Mouse (Mus musculus) forebrain, embryonic 15.5 days (tissue): Measurements from ENCODE around the gene Ager. TPM values are rescaled to one million over a fixed set of nuclear protein-coding genes. Genes with fewer than 3 reads are reported as not detected.
A peak's percentile ranks its signal among the peaks of the same experiment; 100 is the strongest.

Experiments
- ATAC-seq: fragments of 200-750 bp; cut with Nextera tagmentation; replicated peaks from 2 replicates; pipeline ENCODE4 v1.8.0; 2017; ENCODE audit warnings: mild to moderate bottlenecking, moderate TSS enrichment, moderate library complexity
- H3K27ac ChIP-seq: fragments of 300-500 bp; sonication (generic); replicated peaks from 2 replicates; pipeline ENCODE4 v1.5.1; 2015; ENCODE audit warnings: mild to moderate bottlenecking, inconsistent platforms
- H3K27me3 ChIP-seq: fragments of 300-500 bp; sonication (generic); 2 replicates; pipeline ENCODE4 v1.6.1; 2015; ENCODE audit warnings: inconsistent platforms
- H3K36me3 ChIP-seq: fragments of 300-500 bp; sonication (generic); 2 replicates; pipeline ENCODE4 v1.6.1; 2015; ENCODE audit warnings: mild to moderate bottlenecking, inconsistent platforms
- H3K4me1 ChIP-seq: fragments of 300-500 bp; sonication (generic); 2 replicates; pipeline ENCODE4 v1.6.1; 2015; ENCODE audit warnings: inconsistent platforms
- H3K4me2 ChIP-seq: fragments of 300-500 bp; sonication (generic); replicated peaks from 2 replicates; pipeline ENCODE4 v1.6.1; 2015; ENCODE audit warnings: mild to moderate bottlenecking, inconsistent platforms
- H3K4me3 ChIP-seq: fragments of 300-500 bp; sonication (generic); 2 replicates; pipeline ENCODE4 v1.5.1; 2015; ENCODE audit warnings: mild to moderate bottlenecking, inconsistent platforms
- H3K9ac ChIP-seq: fragments of 300-500 bp; sonication (generic); replicated peaks from 2 replicates; pipeline ENCODE4 v1.6.1; 2015; ENCODE audit warnings: mild to moderate bottlenecking, inconsistent platforms
- H3K9me3 ChIP-seq: fragments of 300-500 bp; sonication (generic); 2 replicates; pipeline ENCODE4 v1.6.1; 2016; ENCODE audit warnings: inconsistent platforms
- WGBS: fragments of 180-500 bp; shearing (Covaris S2); methylation state at CpG from one replicate; pipeline ENCODE4 v1.1.7; 2015; ENCODE audit warnings: mixed read lengths; 5-methylcytosine and 5-hydroxymethylcytosine counted together
- polyA plus RNA-seq: library from polyadenylated mRNA; unstranded; fragments of >200 nt; fragmentation: Nextera tagmentation; extraction: Ambion mirVana; gene quantifications from 2 replicates; pipeline ENCODE4 v1.2.1, GENCODE M21; 2015

Ager gene
- 1.8 TPM in 2 replicates for polyA plus RNA-seq

- Histone ChIP-seq H3K9ac (peak within 1 kb of the TSS; percentile 24; the same call in 1 of the 2 replicates), H3K4me2 (no peak within 1 kb of the TSS), H3K36me3 (peaks cover 28% of the 10 kb centered on the region), H3K4me3 (no peak within 1 kb of the TSS), H3K27me3 (no peaks in the 10 kb centered on the region), H3K9me3 (no peaks in the 10 kb centered on the region), H3K4me1 (peaks cover 42% of the 10 kb centered on the region), H3K27ac (no peak within 1 kb of the TSS)
- ATAC-seq, result no peak
- 23% methylated on average over 6 of the region's 6 CpGs for WGBS
Measured at GRCm38 (mm10) chr17:34597566-34598095, at the start of gene Ager. Gene Ager, plus strand, starts transcription at chr17:34597862.

- 92% methylated on average over 3 of the region's 3 CpGs for WGBS
- ATAC-seq, result no peak
Measured at GRCm38 (mm10) chr17:34549156-34549555, 48.5 kb upstream of the Ager start.

GRCm38 (mm10) chr17:34549843-34550242 lies 47.8 kb upstream of the Ager start:
- Histone ChIP-seq H3K4me3 (no peak overlapping the region), H3K27ac (no peak overlapping the region), H3K9me3 (no peaks in the 10 kb centered on the region), H3K4me2 (no peak overlapping the region), H3K36me3 (no peaks in the 10 kb centered on the region), H3K9ac (no peak overlapping the region), H3K4me1 (no peaks in the 10 kb centered on the region), H3K27me3 (no peaks in the 10 kb centered on the region)
- WGBS, result 83% methylated on average over 2 of the region's 2 CpGs
- no peak for ATAC-seq

More at GRCm38 (mm10) chr17:34549156-34549555, 48.5 kb upstream of the Ager start:
- Histone ChIP-seq H3K4me1 (no peaks in the 10 kb centered on the region), H3K27me3 (no peaks in the 10 kb centered on the region), H3K36me3 (no peaks in the 10 kb centered on the region), H3K9me3 (no peaks in the 10 kb centered on the region), H3K9ac (no peak overlapping the region), H3K27ac (no peak overlapping the region), H3K4me2 (no peak overlapping the region), H3K4me3 (no peak overlapping the region)

GRCm38 (mm10) chr17:34555483-34555882 lies 42.2 kb upstream of the Ager start:
- H3K9me3 ChIP-seq, result no peaks in the 10 kb centered on the region
- WGBS, result 23% methylated on average over 5 of the region's 5 CpGs
- no peak for ATAC-seq

GRCm38 (mm10) chr17:34556406-34556805 lies 41.3 kb upstream of the Ager start:
- H3K36me3 ChIP-seq, result no peaks in the 10 kb centered on the region
- 84% methylated on average over 8 of the region's 8 CpGs for WGBS
- no peaks in the 10 kb centered on the region for H3K9me3 ChIP-seq
- no peaks in the 10 kb centered on the region for H3K4me1 ChIP-seq
- H3K4me3 ChIP-seq, result no peak overlapping the region
- no peak overlapping the region for H3K4me2 ChIP-seq
- H3K27ac ChIP-seq, result no peak overlapping the region
- no peaks in the 10 kb centered on the region for H3K27me3 ChIP-seq
- H3K9ac ChIP-seq, result no peak overlapping the region
- no peak for ATAC-seq

More at GRCm38 (mm10) chr17:34555483-34555882, 42.2 kb upstream of the Ager start:
- Histone ChIP-seq H3K27ac (no peak overlapping the region), H3K27me3 (no peaks in the 10 kb centered on the region), H3K4me2 (no peak overlapping the region), H3K4me1 (no peaks in the 10 kb centered on the region), H3K4me3 (no peak overlapping the region), H3K36me3 (no peaks in the 10 kb centered on the region), H3K9ac (no peak overlapping the region)

GRCm38 (mm10) chr17:34557411-34557810 lies 40.3 kb upstream of the Ager start:
- no peak for ATAC-seq
- no peak overlapping the region for H3K9ac ChIP-seq
- H3K4me1 ChIP-seq, result no peaks in the 10 kb centered on the region
- H3K27ac ChIP-seq, result no peak overlapping the region
- no peaks in the 10 kb centered on the region for H3K27me3 ChIP-seq
- H3K4me3 ChIP-seq, result no peak overlapping the region
- 79% methylated on average over 11 of the region's 11 CpGs for WGBS
- no peak overlapping the region for H3K4me2 ChIP-seq
- no peaks in the 10 kb centered on the region for H3K9me3 ChIP-seq
- no peaks in the 10 kb centered on the region for H3K36me3 ChIP-seq

GRCm38 (mm10) chr17:34559116-34559515 lies 38.5 kb upstream of the Ager start:
- no peak for ATAC-seq
- H3K27ac ChIP-seq, result no peak overlapping the region
- H3K4me1 ChIP-seq, result no peaks in the 10 kb centered on the region
- no peaks in the 10 kb centered on the region for H3K27me3 ChIP-seq
- H3K4me2 ChIP-seq, result no peak overlapping the region
- H3K9ac ChIP-seq, result no peak overlapping the region
- no peak overlapping the region for H3K4me3 ChIP-seq
- H3K36me3 ChIP-seq, result no peaks in the 10 kb centered on the region
- H3K9me3 ChIP-seq, result no peaks in the 10 kb centered on the region
- 87% methylated on average over 7 of the region's 7 CpGs for WGBS

GRCm38 (mm10) chr17:34559895-34560294 lies 37.8 kb upstream of the Ager start:
- H3K4me2 ChIP-seq, result no peak overlapping the region
- H3K27me3 ChIP-seq, result no peaks in the 10 kb centered on the region
- no peak overlapping the region for H3K4me3 ChIP-seq
- no peak overlapping the region for H3K27ac ChIP-seq
- H3K9me3 ChIP-seq, result no peaks in the 10 kb centered on the region
- WGBS, result 33% methylated on average over 15 of the region's 15 CpGs
- no peaks in the 10 kb centered on the region for H3K36me3 ChIP-seq
- H3K9ac ChIP-seq, result no peak overlapping the region
- H3K4me1 ChIP-seq, result no peaks in the 10 kb centered on the region
- no peak for ATAC-seq

GRCm38 (mm10) chr17:34560438-34560837 lies 37.2 kb upstream of the Ager start:
- 92% methylated on average over 6 of the region's 6 CpGs for WGBS
- Histone ChIP-seq H3K36me3 (no peaks in the 10 kb centered on the region), H3K4me3 (no peak overlapping the region), H3K27ac (no peak overlapping the region), H3K4me1 (no peaks in the 10 kb centered on the region), H3K9me3 (no peaks in the 10 kb centered on the region), H3K9ac (no peak overlapping the region), H3K27me3 (no peaks in the 10 kb centered on the region), H3K4me2 (no peak overlapping the region)
- no peak for ATAC-seq

GRCm38 (mm10) chr17:34561200-34561599 lies 36.5 kb upstream of the Ager start:
- Histone ChIP-seq H3K4me1 (no peaks in the 10 kb centered on the region), H3K9ac (no peak overlapping the region), H3K27ac (no peak overlapping the region), H3K27me3 (no peaks in the 10 kb centered on the region), H3K36me3 (no peaks in the 10 kb centered on the region), H3K4me3 (no peak overlapping the region), H3K9me3 (no peaks in the 10 kb centered on the region), H3K4me2 (no peak overlapping the region)
- ATAC-seq, result no peak
- WGBS, result 35% methylated on average over 8 of the region's 8 CpGs

- Histone ChIP-seq H3K9ac (no peak overlapping the region), H3K27me3 (no peaks in the 10 kb centered on the region), H3K4me3 (no peak overlapping the region), H3K27ac (no peak overlapping the region), H3K9me3 (no peaks in the 10 kb centered on the region), H3K36me3 (no peaks in the 10 kb centered on the region), H3K4me1 (no peaks in the 10 kb centered on the region), H3K4me2 (no peak overlapping the region)
- no peak for ATAC-seq
- 69% methylated on average over 3 of the region's 3 CpGs for WGBS
Measured at GRCm38 (mm10) chr17:34562595-34562994, 35.1 kb upstream of the Ager start.

GRCm38 (mm10) chr17:34563354-34563753 lies 34.3 kb upstream of the Ager start:
- Histone ChIP-seq H3K9ac (no peak overlapping the region), H3K9me3 (no peaks in the 10 kb centered on the region), H3K4me3 (no peak overlapping the region), H3K27me3 (no peaks in the 10 kb centered on the region), H3K27ac (no peak overlapping the region), H3K4me2 (no peak overlapping the region), H3K36me3 (no peaks in the 10 kb centered on the region), H3K4me1 (no peaks in the 10 kb centered on the region)
- WGBS, result 82% methylated on average over 11 of the region's 11 CpGs
- ATAC-seq, result no peak

- 0 out of 2 replicates have a peak within 1 kb of the TSS, but pooled peaks have one; percentile 18 for H3K27ac ChIP-seq
- no peaks in the 10 kb centered on the region for H3K36me3 ChIP-seq
- no peak within 1 kb of the TSS for H3K9ac ChIP-seq
- no peak within 1 kb of the TSS for H3K4me3 ChIP-seq
- no peaks in the 10 kb centered on the region for H3K4me1 ChIP-seq
- 15% methylated on average over 6 of the region's 6 CpGs for WGBS
- no peak for ATAC-seq
- no peak within 1 kb of the TSS for H3K4me2 ChIP-seq
- no peaks in the 10 kb centered on the region for H3K27me3 ChIP-seq
- no peaks in the 10 kb centered on the region for H3K9me3 ChIP-seq
Measured at GRCm38 (mm10) chr17:34564003-34564421, 33.6 kb upstream of the Ager start, which contains the start of gene Notch4. Gene Notch4, plus strand, starts transcription at chr17:34564268.
